Mouse (Mus musculus) megakaryocyte, embryonic 14.5 days (primary cell): ENCODE data around the gene Dclk2.

ENCODE experiments used
- FLI1 ChIP-seq: IDR thresholded peaks from 2 replicates; pipeline ENCODE4 v1.6.1; 2012; ENCODE audit warnings: low read length, inconsistent platforms, mixed read lengths
- GATA1 ChIP-seq: IDR thresholded peaks from 3 replicates; pipeline ENCODE4 v1.6.1; 2012; ENCODE audit warnings: mixed read lengths, low read length, inconsistent platforms, borderline replicate concordance

DNA sequence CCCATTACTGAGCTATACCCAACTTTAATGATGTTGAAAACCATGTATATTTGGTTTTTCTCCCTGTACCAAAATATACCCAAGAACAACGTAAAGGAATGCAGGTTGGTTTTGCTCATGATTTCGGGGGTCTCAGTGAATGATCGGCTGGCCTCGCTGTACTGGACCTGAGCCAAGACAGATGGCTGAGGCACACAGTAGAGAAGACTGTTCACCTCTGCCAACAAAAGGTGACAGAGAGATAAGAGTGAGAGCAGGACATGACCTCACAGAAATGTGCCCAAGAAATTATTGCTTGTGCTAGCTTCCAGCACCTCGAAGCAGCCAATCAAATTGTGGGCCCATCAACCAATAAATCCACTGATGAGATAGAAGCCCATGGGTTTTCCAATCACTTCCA lies 22.3 kb downstream of the Dclk2 start:
- TF ChIP-seq GATA1: no peak
- TF ChIP-seq FLI1: no peak
